Mouse (Mus musculus): ENCODE data around the gene Rec8.
A peak's percentile ranks its signal among the peaks of the same experiment; 100 is the strongest.

Rec8 gene

GRCm38 (mm10) chr14:55641291-55641690 lies 23.5 kb downstream of the Rec8 start:
- no peak for DNase-seq (ENCODE audit: low spot score in 2 of 2)

DNA sequence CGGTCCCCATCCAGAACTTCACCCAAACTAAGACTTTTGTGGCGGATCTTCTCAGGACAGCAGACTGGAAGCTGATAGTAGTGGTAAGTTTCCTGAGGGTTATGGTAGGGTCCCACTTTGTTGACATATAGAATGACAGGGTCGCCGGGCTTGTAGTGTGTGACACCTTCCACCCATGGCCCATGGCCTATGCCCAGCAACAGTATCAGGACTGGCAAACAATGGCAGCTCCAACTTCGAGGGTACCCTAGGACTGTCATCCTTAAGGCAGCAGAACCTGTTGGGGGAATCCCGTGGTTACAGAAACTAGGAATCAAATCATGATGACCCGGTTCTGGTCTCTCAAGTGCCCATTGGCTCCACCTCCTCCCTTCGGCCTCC lies 24.8 kb downstream of the Rec8 start:
- no peak for DNase-seq (ENCODE audit: low spot score in 2 of 2)

GRCm38 (mm10) chr14:55643060-55643907 lies 25.4 kb downstream of the Rec8 start, which contains the start of gene Tm9sf1:
Gene Tm9sf1, minus strand, starts transcription at chr14:55643806.
- peak; percentile 79 to 96 for DNase-seq (ENCODE audit: low spot score in 2 of 2)

DNA sequence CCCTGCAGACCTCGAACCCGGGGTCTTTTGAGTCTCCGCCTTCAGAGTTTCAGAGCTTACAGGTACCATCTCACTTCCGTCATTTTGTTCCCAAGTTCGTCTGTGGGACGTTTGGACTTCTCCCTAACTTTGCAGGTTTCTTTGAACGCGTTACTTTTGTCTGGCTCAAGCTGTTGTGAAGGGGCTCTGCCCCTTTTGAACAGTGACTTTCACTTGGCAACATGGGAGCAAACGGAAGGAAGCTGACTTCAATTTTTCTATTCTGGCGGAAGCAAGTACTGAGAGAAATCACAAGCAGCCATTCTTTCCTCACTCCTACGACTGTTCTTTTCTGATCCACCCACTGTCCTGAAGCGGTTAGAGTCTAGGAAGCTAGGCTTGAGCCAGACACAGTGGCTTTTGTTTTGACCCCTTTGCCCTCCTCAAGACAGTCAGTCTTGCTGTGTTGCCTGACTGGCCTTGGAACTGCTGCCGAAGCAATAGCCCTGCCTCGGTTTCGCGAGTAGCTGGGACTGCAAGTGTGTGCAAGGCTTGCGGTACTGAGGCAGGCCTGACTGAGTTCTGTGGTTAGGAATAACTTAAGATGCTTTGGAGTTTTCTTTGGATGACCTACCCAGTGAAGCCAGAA lies 26.5 kb downstream of the Rec8 start:
- DNase-seq (ENCODE audit: low spot score in 2 of 2), result no peak

- no peak for DNase-seq (ENCODE audit: low spot score in 2 of 2)
These were observed 32.0 kb downstream of the Rec8 start, which contains the start of gene Tssk4 for GRCm38 (mm10) chr14:55649884-55650283. Gene Tssk4, plus strand, starts transcription at chr14:55650184.

DNA sequence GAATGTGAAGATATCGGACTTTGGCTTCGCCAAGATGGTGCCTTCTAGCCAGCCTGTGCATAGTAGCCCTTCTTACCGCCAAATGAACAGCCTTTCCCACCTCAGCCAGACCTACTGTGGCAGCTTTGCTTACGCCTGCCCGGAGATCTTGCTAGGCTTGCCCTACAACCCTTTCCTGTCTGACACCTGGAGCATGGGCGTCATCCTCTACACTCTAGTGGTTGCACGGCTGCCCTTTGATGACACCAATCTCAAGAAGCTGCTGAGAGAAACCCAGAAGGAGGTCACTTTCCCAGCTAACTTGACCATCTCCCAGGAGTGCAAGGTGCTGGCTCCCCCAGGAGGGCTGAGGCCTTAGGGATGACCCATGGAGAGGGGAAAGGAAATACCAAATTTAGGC lies 33.7 kb downstream of the Rec8 start:
- DNase-seq (ENCODE audit: low spot score in 2 of 2), result no peak

DNA sequence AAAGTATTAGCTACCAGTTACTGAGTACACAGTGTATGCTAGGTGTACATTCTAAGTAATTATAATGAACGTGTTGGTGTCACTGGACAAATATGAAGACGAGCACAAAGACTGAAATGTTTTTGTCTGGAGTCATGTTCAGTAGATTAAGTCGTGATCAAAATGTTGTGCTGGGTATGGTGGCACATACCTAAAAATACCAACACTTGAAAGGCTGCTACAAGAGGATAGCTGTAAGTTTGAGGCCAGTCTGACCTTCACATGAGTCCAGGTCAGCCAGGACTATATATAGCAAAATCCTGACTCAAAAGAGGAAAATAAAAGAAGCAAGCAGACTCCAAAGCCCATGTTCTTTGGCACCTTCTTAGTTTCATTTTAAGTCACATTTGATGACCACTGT lies 39.1 kb downstream of the Rec8 start:
- no peak for DNase-seq (ENCODE audit: low spot score in 2 of 2)

DNA sequence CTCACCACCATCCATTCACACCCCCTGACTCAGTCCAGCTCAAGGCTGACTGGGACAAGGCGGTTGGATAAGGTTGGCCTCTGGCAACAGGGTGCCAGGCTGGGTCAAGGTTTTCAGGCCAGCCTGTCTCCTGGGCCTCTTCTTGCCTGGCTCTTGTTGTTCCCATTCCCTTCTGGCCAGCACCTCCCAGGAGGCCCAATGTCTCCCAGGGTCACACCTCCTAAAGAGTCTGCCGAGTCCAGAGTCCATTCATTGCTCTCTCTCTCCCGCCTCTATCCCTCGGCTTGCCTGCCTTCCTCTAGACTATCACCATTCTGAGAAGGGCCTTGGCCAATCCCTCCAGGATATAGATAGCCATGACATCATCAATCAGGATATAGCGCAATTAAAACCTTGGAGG lies 40.2 kb downstream of the Rec8 start:
- no peak for DNase-seq (ENCODE audit: low spot score in 2 of 2)

- DNase-seq (ENCODE audit: low spot score in 2 of 2), result peak; percentile 64 to 69
These were observed 42.2 kb downstream of the Rec8 start, which contains the start of gene Mdp1 for GRCm38 (mm10) chr14:55659960-55660573. Gene Mdp1, minus strand, starts transcription at chr14:55660508.

DNA sequence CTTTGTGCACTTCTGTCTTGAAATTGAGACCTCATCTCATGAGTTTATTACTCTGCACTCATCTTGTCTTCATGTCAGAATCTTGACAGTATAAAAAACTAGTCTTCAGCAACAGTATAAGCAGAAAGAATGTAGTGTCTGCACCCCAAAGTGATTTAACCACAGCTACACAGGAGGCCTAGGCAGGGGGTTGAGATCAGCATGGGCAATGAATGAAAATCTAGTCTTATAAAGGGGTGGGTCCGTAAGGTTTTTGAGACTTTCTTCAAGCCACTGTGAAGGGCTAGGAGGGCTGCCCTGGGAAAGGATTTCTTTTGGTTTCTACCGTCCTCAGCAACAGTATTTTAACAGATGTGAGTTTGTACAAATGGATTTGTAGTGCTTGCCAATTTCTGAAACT lies 42.8 kb downstream of the Rec8 start:
- no peak for DNase-seq (ENCODE audit: low spot score in 2 of 2)

GRCm38 (mm10) chr14:55671486-55671832 lies 53.6 kb downstream of the Rec8 start:
- DNase-seq (ENCODE audit: low spot score in 2 of 2), result no peak

DNA sequence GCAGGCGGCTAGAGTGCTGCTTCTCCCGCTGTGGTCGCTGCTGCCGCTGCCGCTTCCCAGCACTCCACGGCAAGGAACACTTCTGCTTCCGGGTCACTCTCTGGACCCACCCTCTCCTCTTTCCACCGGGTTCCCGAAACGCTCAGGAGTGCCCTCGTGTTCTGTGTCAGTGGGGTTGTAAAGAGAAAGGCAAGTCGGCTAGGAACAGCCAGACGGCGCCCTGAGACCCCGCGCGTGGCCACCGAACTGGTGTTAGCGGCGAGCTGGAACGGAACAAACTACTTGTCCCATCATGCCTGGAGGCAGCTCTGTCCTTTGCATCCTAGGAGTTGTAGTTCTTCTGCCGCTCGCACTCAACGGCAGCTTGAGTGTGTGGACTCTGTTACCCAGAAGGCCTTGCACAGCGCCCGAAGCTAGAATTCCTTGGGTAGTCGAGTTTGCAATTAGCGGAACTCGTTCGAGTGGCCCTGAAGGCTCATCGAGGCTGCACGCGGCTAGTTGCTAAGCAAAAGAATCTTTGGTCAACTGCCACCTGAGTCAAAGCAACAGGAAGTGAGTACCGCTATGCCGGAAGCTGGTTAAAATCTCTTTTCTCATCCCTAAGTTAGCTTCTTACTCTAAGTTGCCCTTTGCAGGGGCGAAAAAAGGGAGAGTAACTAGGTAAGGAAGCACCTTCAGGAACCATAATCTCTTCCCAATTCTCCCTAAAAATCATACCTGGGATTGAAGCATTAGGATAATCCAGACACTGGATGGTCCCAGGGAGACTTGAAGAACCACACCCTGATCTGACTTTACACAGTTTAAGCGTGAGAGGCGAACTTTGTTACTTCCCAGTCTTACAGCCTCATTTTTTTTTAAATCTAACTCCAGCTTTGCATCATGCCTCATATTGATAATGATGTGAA lies 54.2 kb downstream of the Rec8 start, which contains the start of the genes Gmpr2 and Nedd8:
Gene Gmpr2 (plus strand): TSS at position 109 of the 908 bp plus-strand sequence.
Gene Nedd8 (minus strand): TSS at position 292 of the 908 bp plus-strand sequence.
- peak; percentile 90 to 97 for DNase-seq (ENCODE audit: low spot score in 2 of 2)

DNA sequence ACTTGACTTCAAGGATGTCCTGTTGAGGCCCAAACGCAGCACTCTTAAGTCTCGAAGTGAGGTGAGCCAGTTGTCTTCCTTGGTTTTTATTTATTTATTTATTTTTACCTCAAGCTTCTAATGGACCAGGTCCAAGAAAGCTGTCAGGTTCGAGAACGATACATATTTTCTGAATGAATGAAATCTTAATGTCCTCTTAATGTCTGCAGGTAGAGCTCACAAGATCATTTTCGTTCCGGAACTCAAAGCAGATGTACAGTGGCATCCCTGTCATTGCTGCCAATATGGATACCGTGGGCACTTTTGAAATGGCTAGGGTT lies 54.9 kb downstream of the Rec8 start:
- DNase-seq (ENCODE audit: low spot score in 2 of 2), result no peak
